Mouse (Mus musculus): ENCODE data around the gene Cpm. TPM values are rescaled to one million over a fixed set of nuclear protein-coding genes. Genes with fewer than 3 reads are reported as not detected.

Cpm gene
- polyA plus RNA-seq, 1 experiment from 2014 or later: 23.5 TPM

DNA sequence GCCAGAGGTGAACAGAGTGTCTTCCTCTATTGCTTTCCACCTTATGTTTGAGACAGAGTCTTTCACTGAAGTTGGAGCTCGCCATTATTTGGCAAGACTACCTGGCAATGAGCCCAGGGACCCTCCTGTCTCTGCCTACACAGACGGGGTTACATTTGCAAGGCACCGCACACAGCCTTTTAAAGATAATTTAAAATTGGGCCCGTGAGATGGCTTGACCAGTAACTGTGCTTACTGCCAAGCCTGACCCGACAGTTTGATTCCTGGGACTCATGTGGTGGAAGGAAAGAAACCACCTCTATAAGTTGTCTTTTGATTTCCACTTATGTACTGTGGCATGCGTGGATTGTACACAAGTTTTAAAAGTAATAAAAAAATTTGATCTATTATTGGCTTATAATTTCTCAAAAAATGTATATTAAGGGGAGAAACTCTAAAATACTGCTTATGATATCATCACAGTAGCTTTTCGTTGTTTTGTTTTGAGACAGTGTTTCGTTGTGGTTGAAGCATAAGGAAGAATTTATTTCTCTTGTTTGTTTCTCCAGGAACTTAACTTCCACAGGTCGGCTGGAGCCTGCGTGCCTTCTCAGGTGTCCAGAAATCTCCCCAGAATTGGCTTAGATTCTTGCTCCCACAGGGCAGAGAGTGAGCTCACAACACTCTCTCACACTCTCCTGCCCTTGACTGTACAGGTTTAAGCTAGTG is 5.2 kb downstream of the Cpm start:
- Histone ChIP-seq H3K27ac (ENCODE audit: low read depth) (no peak overlapping the region), H3K36me3 (ENCODE audit: insufficient read depth) (no peaks in the 10 kb centered on the region), H3K4me2 (no peak overlapping the region), H3K4me1 (ENCODE audit: insufficient read depth) (no peaks in the 10 kb centered on the region), H3K9me3 (ENCODE audit: low read depth, low read length) (no peaks in the 10 kb centered on the region), H3K27me3 (ENCODE audit: insufficient read depth, low read length) (peaks cover 10% of the 10 kb centered on the region), H3K4me3 (ENCODE audit: low read depth, low read length) (no peak overlapping the region), H3K9ac (no peak overlapping the region)
- no peak for TF ChIP-seq CTCF (IDR thresholded peaks at IDR 0.05; ENCODE audit: low read depth)
- no peak for DNase-seq
- 81% methylated on average over 10 of the region's 10 CpGs for WGBS
- ATAC-seq (ENCODE audit: insufficient read depth): no peak

DNA sequence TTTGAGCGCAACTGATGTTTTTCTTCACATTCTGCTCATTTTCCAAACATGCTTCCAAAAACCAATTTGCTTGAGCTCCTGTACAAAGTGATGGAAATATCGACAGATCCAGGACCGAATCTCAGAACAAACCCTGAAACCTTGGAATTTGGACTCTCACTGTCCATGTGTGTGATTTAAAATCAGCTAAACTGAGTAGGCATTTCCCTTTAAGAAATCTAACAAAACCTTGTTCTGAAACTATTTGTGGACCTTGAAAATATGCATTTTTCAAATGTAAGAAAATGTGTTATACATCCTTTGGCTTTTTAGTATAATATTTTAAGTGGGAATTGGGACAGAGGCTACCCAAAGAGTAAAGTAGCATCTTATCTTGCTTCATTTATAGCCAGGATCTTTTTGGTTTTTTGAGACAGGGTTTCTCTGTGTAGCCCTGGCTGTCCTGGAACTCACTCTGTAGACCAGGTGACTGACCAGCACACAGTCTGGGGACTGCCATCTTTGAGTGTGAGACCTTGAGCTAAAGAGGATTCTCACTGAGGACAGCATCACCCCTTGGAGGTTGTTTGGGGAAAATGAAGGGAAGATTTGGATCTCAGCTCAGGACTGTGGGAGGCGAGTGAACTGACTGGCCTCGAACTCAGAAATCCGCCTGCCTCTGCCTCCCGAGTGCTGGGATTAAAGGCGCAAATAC is 5.9 kb downstream of the Cpm start:
- Histone ChIP-seq H3K4me2 (no peak overlapping the region), H3K4me3 (ENCODE audit: low read depth, low read length) (no peak overlapping the region), H3K4me1 (ENCODE audit: insufficient read depth) (no peaks in the 10 kb centered on the region), H3K27ac (ENCODE audit: low read depth) (no peak overlapping the region), H3K9ac (no peak overlapping the region), H3K9me3 (ENCODE audit: low read depth, low read length) (no peaks in the 10 kb centered on the region), H3K36me3 (ENCODE audit: insufficient read depth) (no peaks in the 10 kb centered on the region), H3K27me3 (ENCODE audit: insufficient read depth, low read length) (peaks cover 6% of the 10 kb centered on the region)
- 92% methylated on average over 8 of the region's 8 CpGs for WGBS
- ATAC-seq (ENCODE audit: insufficient read depth) (no peak), DNase-seq (no peak)
- TF ChIP-seq CTCF (IDR thresholded peaks at IDR 0.05; ENCODE audit: low read depth): no peak

DNA sequence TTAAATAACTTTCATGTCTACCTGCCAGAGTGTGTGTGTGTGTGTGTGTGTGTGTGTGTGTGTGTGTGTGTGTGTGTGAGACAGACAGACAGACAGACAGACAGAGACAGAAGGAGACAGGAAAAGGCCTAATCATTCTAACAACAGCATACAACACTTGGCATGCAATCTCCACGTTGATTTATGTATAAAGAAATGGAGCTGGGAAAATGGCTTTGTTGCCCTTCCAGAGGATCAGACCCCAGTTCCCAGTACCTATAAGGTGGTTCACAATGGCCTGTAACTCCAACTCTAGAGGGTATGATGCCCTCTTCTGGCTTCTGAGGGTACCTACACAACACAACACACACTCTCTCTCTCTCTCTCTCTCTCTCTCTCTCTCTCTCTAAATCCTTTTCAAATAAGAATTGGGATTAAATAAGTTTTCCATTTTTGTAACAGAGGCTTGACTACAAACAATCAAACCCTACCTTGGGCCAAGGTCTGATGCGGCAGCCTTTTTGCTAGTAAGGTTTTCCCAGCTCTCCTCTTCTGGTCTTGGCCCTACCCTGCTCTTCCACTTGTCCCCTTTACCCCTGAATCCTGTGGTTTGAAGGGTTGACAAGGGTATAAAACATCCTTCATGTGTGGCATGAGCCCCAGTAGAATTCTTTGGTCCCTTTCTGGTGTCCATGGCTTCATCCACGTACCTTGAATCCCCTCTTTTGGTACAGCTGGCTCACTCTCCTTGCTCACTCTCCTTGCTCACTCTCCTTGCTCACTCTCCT is 6.7 kb downstream of the Cpm start:
- H3K27ac ChIP-seq (ENCODE audit: low read depth): no peak overlapping the region
- TF ChIP-seq CTCF (IDR thresholded peaks at IDR 0.05; ENCODE audit: low read depth): no peak
- no peak overlapping the region for H3K4me2 ChIP-seq
- H3K9ac ChIP-seq: no peak overlapping the region
- H3K9me3 ChIP-seq (ENCODE audit: low read depth, low read length): no peaks in the 10 kb centered on the region
- H3K36me3 ChIP-seq (ENCODE audit: insufficient read depth): no peaks in the 10 kb centered on the region
- 87% methylated on average over 3 of the region's 3 CpGs for WGBS
- ATAC-seq (ENCODE audit: insufficient read depth) (no peak), DNase-seq (no peak)
- no peak overlapping the region for H3K4me3 ChIP-seq (ENCODE audit: low read depth, low read length)
- H3K27me3 ChIP-seq (ENCODE audit: insufficient read depth, low read length): no peaks in the 10 kb centered on the region
- no peaks in the 10 kb centered on the region for H3K4me1 ChIP-seq (ENCODE audit: insufficient read depth)

DNA sequence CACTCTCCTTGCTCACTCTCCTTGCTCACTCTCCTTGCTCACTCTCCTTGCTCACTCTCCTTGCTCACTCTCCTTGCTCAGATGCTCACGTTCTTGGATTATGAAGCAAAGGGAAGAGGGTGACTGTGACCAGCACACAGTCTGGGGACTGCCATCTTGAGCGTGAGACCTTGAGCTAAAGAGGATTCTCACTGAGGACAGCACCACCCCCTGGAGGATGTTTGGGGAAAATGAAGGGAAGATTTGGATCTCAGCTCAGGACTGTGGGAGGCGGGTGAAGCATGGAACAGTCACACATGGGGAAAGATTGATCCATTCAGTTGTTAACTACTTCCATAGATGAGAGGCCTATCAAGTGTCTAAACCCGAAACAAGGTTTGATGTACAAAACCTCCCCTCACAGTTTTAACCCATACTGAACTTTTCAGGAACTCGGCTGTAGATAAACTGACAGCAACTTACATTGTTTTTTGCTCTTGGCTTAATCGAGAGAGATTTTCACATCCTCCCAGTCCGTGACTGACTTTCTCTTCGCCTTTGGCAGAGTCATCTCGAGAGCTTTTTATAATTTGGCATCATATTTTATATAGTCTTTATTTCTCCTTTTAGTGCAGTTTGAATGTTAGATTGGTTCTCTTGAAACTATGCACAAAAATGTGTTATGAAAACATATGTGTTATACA is 7.9 kb downstream of the Cpm start:
- 64% methylated on average over 9 of the region's 9 CpGs for WGBS
- Histone ChIP-seq H3K9ac (no peak overlapping the region), H3K9me3 (ENCODE audit: low read depth, low read length) (no peaks in the 10 kb centered on the region), H3K4me2 (no peak overlapping the region), H3K27ac (ENCODE audit: low read depth) (no peak overlapping the region), H3K27me3 (ENCODE audit: insufficient read depth, low read length) (no peaks in the 10 kb centered on the region), H3K4me3 (ENCODE audit: low read depth, low read length) (no peak overlapping the region), H3K4me1 (ENCODE audit: insufficient read depth) (no peaks in the 10 kb centered on the region), H3K36me3 (ENCODE audit: insufficient read depth) (no peaks in the 10 kb centered on the region)
- peak; percentile 60 for TF ChIP-seq CTCF (IDR thresholded peaks at IDR 0.05; ENCODE audit: low read depth)
- ATAC-seq (ENCODE audit: insufficient read depth) (no peak), DNase-seq (peak; percentile 59)

DNA sequence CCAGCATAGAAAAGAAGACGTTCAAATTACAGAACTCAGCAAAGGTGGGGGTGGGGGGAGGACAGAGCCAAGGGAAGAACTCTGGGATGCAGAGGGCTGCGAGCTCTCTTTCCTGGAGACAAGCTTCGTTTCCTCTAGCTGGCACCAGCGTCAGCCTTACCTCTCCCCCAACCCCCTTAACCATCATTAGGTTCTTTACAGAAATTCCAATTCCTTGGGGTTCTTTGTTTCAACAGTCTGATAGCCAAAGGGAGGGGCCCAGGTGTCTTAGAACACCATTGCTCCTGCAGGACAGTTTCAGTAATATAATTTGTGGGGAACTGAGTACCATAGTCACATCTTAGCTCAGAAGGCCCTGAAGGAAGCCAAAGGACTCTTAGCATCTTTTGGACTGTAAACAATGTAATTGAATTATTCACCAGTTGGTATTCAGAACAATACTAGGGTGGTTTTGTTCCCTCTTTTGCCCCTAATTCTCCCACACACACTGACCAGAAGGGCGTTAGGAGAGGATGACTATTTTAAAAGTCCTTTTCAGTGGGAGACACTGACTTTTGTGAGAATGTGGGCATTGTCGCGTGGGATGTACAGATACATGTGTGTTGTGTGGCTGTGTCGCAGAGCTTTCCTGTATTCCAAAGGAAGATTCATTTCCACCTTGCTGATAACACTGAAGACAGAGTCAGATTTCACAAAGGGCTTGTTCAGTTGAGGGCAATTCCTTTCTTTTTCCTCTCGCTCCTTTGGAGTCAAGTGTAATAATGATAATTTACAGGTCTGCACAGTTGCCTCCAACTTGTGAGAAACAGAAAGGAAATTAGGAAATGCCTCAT is 8.7 kb downstream of the Cpm start:
- DNase-seq (no peak), ATAC-seq (ENCODE audit: insufficient read depth) (no peak)
- no peak overlapping the region for H3K4me3 ChIP-seq (ENCODE audit: low read depth, low read length)
- no peaks in the 10 kb centered on the region for H3K9me3 ChIP-seq (ENCODE audit: low read depth, low read length)
- no peak overlapping the region for H3K27ac ChIP-seq (ENCODE audit: low read depth)
- WGBS: 69% methylated on average over 9 of the region's 9 CpGs
- no peaks in the 10 kb centered on the region for H3K4me1 ChIP-seq (ENCODE audit: insufficient read depth)
- no peaks in the 10 kb centered on the region for H3K36me3 ChIP-seq (ENCODE audit: insufficient read depth)
- H3K9ac ChIP-seq: no peak overlapping the region
- no peak overlapping the region for H3K4me2 ChIP-seq
- H3K27me3 ChIP-seq (ENCODE audit: insufficient read depth, low read length): no peaks in the 10 kb centered on the region
- TF ChIP-seq CTCF (IDR thresholded peaks at IDR 0.05; ENCODE audit: low read depth): no peak

DNA sequence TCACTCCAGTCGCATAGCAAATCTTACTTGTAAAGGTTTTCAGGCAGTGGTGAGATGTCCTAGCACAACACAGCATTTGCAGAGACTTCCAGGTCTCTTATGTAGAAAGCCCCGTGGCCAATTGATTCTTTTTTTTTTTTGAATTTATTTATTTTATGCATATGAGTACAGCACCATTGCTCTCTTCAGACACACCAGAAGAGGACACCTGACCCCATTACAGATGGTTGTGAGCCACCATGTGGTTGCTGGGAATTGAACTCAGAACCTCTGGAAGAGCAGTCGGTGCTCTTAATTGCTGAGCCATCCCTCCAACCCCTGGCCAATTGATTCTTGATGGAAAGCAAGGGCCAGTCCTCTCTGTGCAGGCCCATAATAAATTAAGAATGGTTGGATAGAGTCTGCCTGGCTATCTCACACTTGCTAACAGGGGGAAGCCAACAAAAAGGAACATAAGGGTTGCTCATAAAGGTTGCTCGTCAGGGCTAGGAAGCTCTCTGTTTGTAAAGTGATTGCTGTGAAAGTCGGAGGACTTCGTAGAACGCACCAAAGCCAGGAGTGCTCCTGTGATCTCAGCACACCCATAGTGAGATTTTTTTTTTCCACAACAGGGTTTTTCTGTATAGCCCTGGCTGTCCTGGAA is 9.4 kb downstream of the Cpm start:
- no peak overlapping the region for H3K4me3 ChIP-seq (ENCODE audit: low read depth, low read length)
- WGBS: 84% methylated on average over 7 of the region's 7 CpGs
- no peak overlapping the region for H3K27ac ChIP-seq (ENCODE audit: low read depth)
- DNase-seq: no peak
- H3K9ac ChIP-seq: no peak overlapping the region
- no peaks in the 10 kb centered on the region for H3K4me1 ChIP-seq (ENCODE audit: insufficient read depth)
- no peaks in the 10 kb centered on the region for H3K36me3 ChIP-seq (ENCODE audit: insufficient read depth)
- ATAC-seq (ENCODE audit: insufficient read depth): no peak
- no peaks in the 10 kb centered on the region for H3K9me3 ChIP-seq (ENCODE audit: low read depth, low read length)
- H3K27me3 ChIP-seq (ENCODE audit: insufficient read depth, low read length): no peaks in the 10 kb centered on the region
- H3K4me2 ChIP-seq: no peak overlapping the region
- TF ChIP-seq CTCF (IDR thresholded peaks at IDR 0.05; ENCODE audit: low read depth): no peak
